Mouse (Mus musculus) midbrain, embryonic 15.5 days (tissue): ENCODE results near the gene Flt1. TPM values are rescaled to one million over a fixed set of nuclear protein-coding genes. Genes with fewer than 3 reads are reported as not detected.

Source experiments
- ATAC-seq: fragments of 200-750 bp; cut with Nextera tagmentation; replicated peaks from 2 replicates; pipeline ENCODE4 v1.8.0; 2017; ENCODE audit warnings: moderate TSS enrichment
- H3K27ac ChIP-seq: fragments of 300-500 bp; sonication (generic); 2 replicates; pipeline ENCODE4 v1.5.1; 2015; ENCODE audit warnings: mild to moderate bottlenecking, inconsistent platforms
- H3K27me3 ChIP-seq: fragments of 300-500 bp; sonication (generic); replicated peaks from 2 replicates; pipeline ENCODE4 v1.6.1; 2015; ENCODE audit warnings: inconsistent platforms
- H3K36me3 ChIP-seq: fragments of 300-500 bp; sonication (generic); replicated peaks from 2 replicates; pipeline ENCODE4 v1.6.1; 2015; ENCODE audit warnings: inconsistent platforms
- H3K4me1 ChIP-seq: fragments of 300-500 bp; sonication (generic); 2 replicates; pipeline ENCODE4 v1.6.1; 2015; ENCODE audit warnings: inconsistent platforms
- H3K4me2 ChIP-seq: fragments of 300-500 bp; sonication (generic); 2 replicates; pipeline ENCODE4 v1.6.1; 2015; ENCODE audit warnings: inconsistent platforms, mild to moderate bottlenecking, moderate library complexity
- H3K4me3 ChIP-seq: fragments of 300-500 bp; sonication (generic); 2 replicates; pipeline ENCODE4 v1.5.1; 2015; ENCODE audit warnings: mild to moderate bottlenecking, inconsistent platforms
- H3K9ac ChIP-seq: fragments of 300-500 bp; sonication (generic); 2 replicates; pipeline ENCODE4 v1.6.1; 2015; ENCODE audit warnings: mild to moderate bottlenecking, inconsistent platforms
- H3K9me3 ChIP-seq: fragments of 300-500 bp; sonication (generic); 2 replicates; pipeline ENCODE4 v1.6.1; 2016; ENCODE audit warnings: inconsistent platforms
- WGBS: fragments of 180-500 bp; shearing (Covaris S2); methylation state at CpG from one replicate; pipeline ENCODE4 v1.1.7; 2015; ENCODE audit warnings: mixed read lengths; 5-methylcytosine and 5-hydroxymethylcytosine counted together
- polyA plus RNA-seq: library from polyadenylated mRNA; unstranded; fragments of >200 nt; fragmentation: Nextera tagmentation; extraction: Ambion mirVana; gene quantifications from 2 replicates; pipeline ENCODE4 v1.2.1, GENCODE M21; 2015

Flt1 gene
- polyA plus RNA-seq, 1 experiment from 2014 or later = 13.4 TPM

GRCm38 (mm10) chr5:147721438-147721837 is 4.4 kb downstream of the Flt1 start:
- peaks cover 17% of the 10 kb centered on the region for H3K4me1 ChIP-seq
- H3K4me2 ChIP-seq = no peak overlapping the region
- H3K27me3 ChIP-seq = peaks cover 48% of the 10 kb centered on the region
- no peaks in the 10 kb centered on the region for H3K36me3 ChIP-seq
- H3K9me3 ChIP-seq = no peaks in the 10 kb centered on the region
- ATAC-seq = no peak
- 20% methylated on average over 8 of the region's 8 CpGs for WGBS
- H3K27ac ChIP-seq = no peak overlapping the region
- no peak overlapping the region for H3K9ac ChIP-seq
- no peak overlapping the region for H3K4me3 ChIP-seq

- peaks cover 27% of the 10 kb centered on the region for H3K27me3 ChIP-seq
- no peak overlapping the region for H3K4me2 ChIP-seq
- H3K4me1 ChIP-seq = no peaks in the 10 kb centered on the region
- no peak overlapping the region for H3K27ac ChIP-seq
- no peak for ATAC-seq
- H3K9ac ChIP-seq = no peak overlapping the region
- no peaks in the 10 kb centered on the region for H3K9me3 ChIP-seq
- H3K4me3 ChIP-seq = no peak overlapping the region
- 85% methylated on average over 7 of the region's 7 CpGs for WGBS
- no peaks in the 10 kb centered on the region for H3K36me3 ChIP-seq
Measured at GRCm38 (mm10) chr5:147718335-147718734, 7.5 kb downstream of the Flt1 start.

DNA sequence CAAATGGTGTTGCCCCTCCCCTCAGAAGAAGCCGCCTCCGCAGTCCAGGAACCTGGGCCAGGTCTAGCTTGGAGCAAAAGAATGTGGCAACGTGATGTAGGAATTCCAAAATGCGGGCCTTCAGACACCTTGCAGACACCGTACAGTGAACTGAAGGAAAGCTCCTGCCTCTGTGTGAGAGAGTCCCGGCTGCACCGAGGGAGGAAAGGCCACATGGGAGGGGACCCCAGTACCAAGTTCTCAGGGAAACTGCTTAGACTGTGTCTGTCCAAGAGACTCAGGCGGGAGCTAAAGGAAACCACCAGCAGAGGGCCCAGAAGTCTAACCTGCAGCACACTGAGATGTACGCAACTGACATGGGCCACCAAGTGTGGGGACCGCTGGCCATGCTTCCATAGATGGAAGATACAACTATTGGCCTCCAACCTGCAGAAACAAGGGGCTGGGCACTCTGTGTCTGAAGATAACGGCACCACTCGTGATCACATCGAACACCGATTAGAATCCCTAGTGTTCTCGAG is 9.1 kb downstream of the Flt1 start:
- ATAC-seq = no peak
- Histone ChIP-seq H3K9me3 (no peaks in the 10 kb centered on the region), H3K4me3 (no peak overlapping the region), H3K4me2 (no peak overlapping the region), H3K9ac (no peak overlapping the region), H3K36me3 (no peaks in the 10 kb centered on the region), H3K4me1 (no peaks in the 10 kb centered on the region), H3K27me3 (peaks cover 19% of the 10 kb centered on the region), H3K27ac (no peak overlapping the region)
- 72% methylated on average over 15 of the region's 15 CpGs for WGBS

DNA sequence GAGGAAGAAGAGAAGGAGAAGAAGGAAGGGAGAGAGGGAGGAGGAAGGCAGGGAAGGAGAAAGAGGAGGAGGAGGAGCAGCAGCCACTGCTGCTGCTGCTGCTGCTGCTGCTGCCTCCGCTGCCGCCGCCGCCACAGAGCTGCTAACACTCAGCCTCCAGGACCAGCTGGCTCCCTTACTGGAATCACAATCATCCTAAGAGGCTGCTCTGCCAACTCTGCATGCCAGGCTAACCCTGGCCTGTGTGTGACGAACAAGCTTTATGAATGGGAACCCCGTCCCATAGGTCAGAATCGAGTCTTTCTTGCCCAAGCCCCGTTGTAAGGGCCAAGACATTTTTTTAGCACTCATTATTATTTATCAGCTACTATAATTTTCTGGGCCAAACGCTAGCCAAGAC is 9.5 kb downstream of the Flt1 start:
- no peak overlapping the region for H3K9ac ChIP-seq
- H3K9me3 ChIP-seq = no peaks in the 10 kb centered on the region
- H3K4me1 ChIP-seq = no peaks in the 10 kb centered on the region
- 81% methylated on average over 9 of the region's 9 CpGs for WGBS
- H3K4me2 ChIP-seq = no peak overlapping the region
- no peak overlapping the region for H3K27ac ChIP-seq
- no peak overlapping the region for H3K4me3 ChIP-seq
- H3K27me3 ChIP-seq = peaks cover 14% of the 10 kb centered on the region
- ATAC-seq = no peak
- H3K36me3 ChIP-seq = no peaks in the 10 kb centered on the region

DNA sequence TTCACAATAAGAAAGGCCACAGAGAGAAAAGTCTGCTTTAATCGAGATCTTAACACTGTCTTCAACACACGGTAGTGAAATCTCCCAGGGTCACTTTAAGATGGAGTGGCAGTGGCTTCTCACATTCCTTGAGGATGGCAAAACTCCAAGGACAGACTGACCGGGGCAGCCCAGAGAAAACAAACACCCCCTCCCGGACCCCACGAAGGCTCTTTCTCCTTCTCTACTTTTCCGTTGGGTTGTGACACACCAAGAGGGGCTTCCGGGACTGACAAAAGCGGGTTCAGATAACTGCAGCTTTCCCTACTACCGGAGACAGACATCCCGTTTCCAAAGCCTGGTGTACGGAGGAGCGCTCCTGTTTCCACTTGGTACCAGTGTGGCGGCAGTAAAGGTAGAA is 10.4 kb downstream of the Flt1 start:
- 90% methylated on average over 13 of the region's 13 CpGs for WGBS
- Histone ChIP-seq H3K9me3 (no peaks in the 10 kb centered on the region), H3K4me2 (no peak overlapping the region), H3K27ac (no peak overlapping the region), H3K9ac (no peak overlapping the region), H3K4me3 (no peak overlapping the region), H3K36me3 (no peaks in the 10 kb centered on the region), H3K4me1 (no peaks in the 10 kb centered on the region), H3K27me3 (peaks cover 6% of the 10 kb centered on the region)
- no peak for ATAC-seq

DNA sequence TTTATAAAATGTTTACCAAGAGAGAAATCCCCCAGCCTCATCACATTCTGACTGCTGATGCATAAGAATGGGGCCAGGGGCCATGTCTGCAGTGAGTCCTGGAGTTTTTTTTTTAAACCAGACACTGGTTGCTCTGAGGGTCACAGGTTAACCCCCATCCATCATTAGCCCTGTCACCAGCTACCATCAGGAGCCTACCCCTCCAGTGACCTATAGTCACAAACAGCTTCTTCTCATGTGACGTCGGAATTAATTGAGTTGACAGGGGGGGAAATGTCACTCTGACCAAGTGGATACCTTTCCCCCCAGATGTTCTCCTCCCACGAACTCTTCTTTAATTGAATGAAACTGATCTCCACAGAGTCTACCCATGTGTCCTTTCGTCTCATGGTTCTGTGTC is 17.3 kb downstream of the Flt1 start:
- H3K27ac ChIP-seq = no peak overlapping the region
- no peaks in the 10 kb centered on the region for H3K27me3 ChIP-seq
- H3K36me3 ChIP-seq = no peaks in the 10 kb centered on the region
- no peak overlapping the region for H3K4me2 ChIP-seq
- no peaks in the 10 kb centered on the region; the same call in 1 of the 2 replicates for H3K9me3 ChIP-seq
- ATAC-seq = no peak
- H3K9ac ChIP-seq = no peak overlapping the region
- H3K4me1 ChIP-seq = no peaks in the 10 kb centered on the region
- H3K4me3 ChIP-seq = no peak overlapping the region
- 78% methylated on average over 4 of the region's 4 CpGs for WGBS

DNA sequence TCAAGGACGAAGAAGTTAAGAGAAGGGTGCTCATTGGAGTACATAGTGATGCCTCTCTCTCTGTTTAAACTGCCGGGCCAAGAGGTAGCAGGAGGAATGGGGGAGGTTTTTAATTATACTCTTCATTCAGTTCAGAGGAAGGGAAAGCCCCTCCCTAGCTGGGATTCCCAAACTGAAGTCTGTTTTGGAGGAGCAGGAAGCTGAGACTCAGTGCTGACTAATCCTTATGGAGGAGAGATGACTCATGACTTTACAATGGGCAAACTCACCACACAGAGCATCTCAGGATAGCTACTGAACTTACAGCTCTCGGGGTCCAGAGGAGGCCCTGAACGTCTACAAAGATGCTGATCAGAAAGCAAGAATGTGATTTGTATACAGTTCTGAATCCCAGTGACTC is 18.3 kb downstream of the Flt1 start:
- no peaks in the 10 kb centered on the region; the same call in 1 of the 2 replicates for H3K9me3 ChIP-seq
- no peaks in the 10 kb centered on the region for H3K36me3 ChIP-seq
- H3K4me2 ChIP-seq = no peak overlapping the region
- H3K4me3 ChIP-seq = no peak overlapping the region
- no peaks in the 10 kb centered on the region for H3K4me1 ChIP-seq
- H3K27ac ChIP-seq = no peak overlapping the region
- H3K27me3 ChIP-seq = no peaks in the 10 kb centered on the region
- WGBS = 65% methylated on average over 4 of the region's 4 CpGs
- H3K9ac ChIP-seq = no peak overlapping the region
- ATAC-seq = no peak

- Histone ChIP-seq H3K36me3 (no peaks in the 10 kb centered on the region), H3K27ac (no peak overlapping the region), H3K4me1 (no peaks in the 10 kb centered on the region), H3K4me3 (no peak overlapping the region), H3K4me2 (no peak overlapping the region), H3K27me3 (no peaks in the 10 kb centered on the region), H3K9me3 (no peaks in the 10 kb centered on the region; the same call in 1 of the 2 replicates), H3K9ac (no peak overlapping the region)
- 59% methylated on average over 4 of the region's 4 CpGs for WGBS
- ATAC-seq = no peak
Measured at GRCm38 (mm10) chr5:147704890-147705289, 20.9 kb downstream of the Flt1 start.

DNA sequence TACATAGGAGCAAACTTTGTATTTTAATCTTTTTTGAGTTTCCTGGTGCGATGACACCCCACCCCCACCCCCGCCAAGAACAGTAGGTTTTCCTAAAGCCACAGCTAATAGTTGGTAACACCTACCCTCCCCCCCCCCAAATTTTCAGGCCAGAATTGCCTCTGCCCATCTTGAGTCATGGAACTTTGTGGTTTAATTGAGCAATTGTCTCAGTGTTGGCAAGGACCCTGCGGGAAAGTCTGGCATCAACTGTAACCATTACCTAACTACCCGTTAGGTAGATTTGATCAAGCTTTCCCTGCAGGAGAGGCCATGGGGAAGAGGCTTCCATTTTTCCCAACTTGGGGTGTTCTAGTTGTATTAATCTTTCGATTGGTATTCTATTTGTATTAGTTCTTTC is 23.4 kb downstream of the Flt1 start:
- Histone ChIP-seq H3K4me3 (no peak overlapping the region), H3K4me2 (no peak overlapping the region), H3K4me1 (no peaks in the 10 kb centered on the region), H3K9ac (no peak overlapping the region), H3K27me3 (0 out of 2 replicates have a peak, but pooled peaks cover 2% of the 10 kb centered on the region), H3K9me3 (no peaks in the 10 kb centered on the region), H3K27ac (no peak overlapping the region), H3K36me3 (no peaks in the 10 kb centered on the region)
- ATAC-seq = no peak
- 94% methylated on average over 5 of the region's 5 CpGs for WGBS

DNA sequence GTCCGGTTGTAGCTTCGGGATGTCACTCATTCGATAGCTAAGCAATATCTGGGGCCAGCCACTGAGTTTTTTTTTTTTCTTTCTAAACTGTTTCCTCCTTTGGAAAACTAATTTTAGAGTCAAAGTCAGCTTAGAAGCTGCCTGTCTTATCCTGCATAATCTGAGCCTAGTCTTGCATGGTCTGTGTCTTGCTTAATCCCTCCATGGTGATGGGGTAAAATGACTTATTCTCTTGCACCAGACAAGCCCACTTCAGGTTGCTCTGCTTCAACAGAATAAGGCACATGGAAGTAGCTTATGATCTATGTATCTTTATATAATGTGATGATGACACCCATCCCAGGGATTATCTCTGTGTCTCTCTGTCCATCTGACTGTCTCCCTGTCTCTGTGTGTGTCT is 24.8 kb downstream of the Flt1 start:
- Histone ChIP-seq H3K4me2 (no peak overlapping the region), H3K4me3 (no peak overlapping the region), H3K4me1 (no peaks in the 10 kb centered on the region), H3K9ac (no peak overlapping the region), H3K9me3 (no peaks in the 10 kb centered on the region), H3K27me3 (0 out of 2 replicates have a peak, but pooled peaks cover 5% of the 10 kb centered on the region), H3K36me3 (no peaks in the 10 kb centered on the region), H3K27ac (no peak overlapping the region)
- WGBS = 95% methylated on average over 3 of the region's 3 CpGs
- no peak for ATAC-seq

GRCm38 (mm10) chr5:147698044-147698443 is 27.8 kb downstream of the Flt1 start:
- ATAC-seq = no peak

DNA sequence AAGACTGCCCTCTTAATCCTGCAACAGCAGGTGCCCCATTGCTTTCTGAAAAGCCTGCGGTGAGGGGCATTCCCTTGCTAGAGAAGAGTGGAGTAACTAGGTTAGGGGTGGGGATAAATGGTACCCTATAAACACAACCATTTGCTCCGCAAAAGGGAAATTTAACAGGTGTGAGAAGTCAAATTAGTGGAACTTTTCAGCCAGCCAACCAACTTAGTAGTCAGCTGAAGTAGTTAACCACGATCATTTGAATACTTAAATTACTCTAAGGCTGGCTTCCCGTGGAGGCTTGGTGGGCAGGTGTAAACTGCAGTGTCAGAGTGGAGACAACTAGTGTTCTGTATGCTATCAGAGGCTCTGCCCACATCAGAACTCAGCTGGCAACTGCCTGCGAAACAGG is 28.6 kb downstream of the Flt1 start:
- Histone ChIP-seq H3K27me3 (0 out of 2 replicates have a peak, but pooled peaks cover 5% of the 10 kb centered on the region), H3K27ac (no peak overlapping the region), H3K4me3 (no peak overlapping the region), H3K9ac (no peak overlapping the region), H3K4me2 (no peak overlapping the region), H3K4me1 (no peaks in the 10 kb centered on the region), H3K36me3 (no peaks in the 10 kb centered on the region), H3K9me3 (no peaks in the 10 kb centered on the region)
- ATAC-seq = no peak
- WGBS = 33% methylated on average over 5 of the region's 5 CpGs

More at GRCm38 (mm10) chr5:147698044-147698443, 27.8 kb downstream of the Flt1 start:
- Histone ChIP-seq H3K4me2 (no peak overlapping the region), H3K4me1 (no peaks in the 10 kb centered on the region), H3K9me3 (no peaks in the 10 kb centered on the region), H3K27ac (no peak overlapping the region), H3K27me3 (0 out of 2 replicates have a peak, but pooled peaks cover 5% of the 10 kb centered on the region), H3K36me3 (no peaks in the 10 kb centered on the region), H3K9ac (no peak overlapping the region), H3K4me3 (no peak overlapping the region)
- WGBS = 36% methylated on average over 13 of the region's 13 CpGs

DNA sequence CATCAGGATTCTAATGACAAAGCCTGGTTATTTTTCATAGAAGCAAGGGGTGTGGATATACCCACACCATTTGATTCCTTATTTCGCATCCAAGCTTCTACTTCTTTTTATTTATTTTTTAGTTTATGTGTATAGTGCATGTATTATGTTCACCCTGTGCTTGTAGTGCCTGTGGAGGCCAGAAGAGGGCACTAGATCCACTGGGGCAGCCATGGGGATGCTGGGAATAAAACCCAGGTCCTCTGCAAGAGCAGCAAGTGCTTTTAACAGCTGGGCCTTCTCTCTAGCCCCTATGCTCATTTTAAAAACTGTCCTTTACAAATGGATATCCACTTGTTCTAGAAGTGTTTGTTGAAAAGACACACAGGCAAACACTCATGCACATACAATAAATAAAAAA is 33.2 kb downstream of the Flt1 start:
- Histone ChIP-seq H3K27me3 (0 out of 2 replicates have a peak, but pooled peaks cover 4% of the 10 kb centered on the region), H3K9ac (no peak overlapping the region), H3K4me3 (no peak overlapping the region), H3K27ac (no peak overlapping the region), H3K4me1 (no peaks in the 10 kb centered on the region), H3K36me3 (no peaks in the 10 kb centered on the region), H3K9me3 (no peaks in the 10 kb centered on the region), H3K4me2 (no peak overlapping the region)
- WGBS = 86% methylated on average over 1 of the region's 1 CpGs
- no peak for ATAC-seq
